ENCODE assay signal across 8 mouse cellular contexts in the genomic region with DNA sequence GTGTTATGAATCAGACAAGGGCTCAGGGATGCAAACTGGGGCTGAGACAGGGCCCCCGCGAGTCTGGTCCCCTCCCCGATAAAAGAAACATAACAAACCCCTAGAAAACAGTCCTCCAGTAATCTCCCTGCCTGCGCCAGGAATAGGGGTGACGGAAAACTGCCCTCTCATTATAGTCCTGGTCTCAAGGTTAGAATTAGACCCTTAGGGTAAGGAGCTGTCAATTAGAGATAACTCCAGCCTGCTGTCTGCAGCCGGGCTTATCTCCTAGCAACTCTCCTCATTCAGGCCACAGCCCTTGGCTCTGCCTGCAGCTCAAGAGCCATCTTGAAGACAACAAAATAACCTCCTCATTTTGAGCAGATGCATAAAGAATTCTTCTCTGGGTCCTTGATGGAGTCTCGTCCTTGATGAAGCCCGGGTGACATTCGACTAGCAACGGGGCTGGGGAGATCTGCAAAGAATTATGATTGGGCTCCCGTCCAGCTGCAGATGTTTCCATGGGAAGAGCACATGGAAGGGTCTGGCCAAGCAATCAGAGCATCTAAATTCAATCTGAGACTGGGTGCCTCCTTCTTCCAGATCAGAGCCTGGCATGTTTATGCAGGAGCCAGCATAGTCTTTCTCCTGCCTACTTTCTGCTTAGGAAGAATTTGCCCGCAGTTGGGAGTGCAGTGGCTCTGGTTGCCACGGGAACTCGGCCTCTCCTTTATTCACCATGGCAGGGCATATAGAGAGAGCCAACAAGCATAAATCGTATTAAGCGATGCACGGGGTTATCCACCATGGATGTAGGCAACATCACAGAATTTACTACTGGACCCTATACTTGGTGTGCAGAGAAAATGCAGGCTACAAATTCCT.
A peak's percentile ranks its signal among the peaks of the same experiment; 100 is the strongest.
DNase-seq lines count a peak whose midpoint lies in the region; ATAC-seq and TF ChIP-seq lines count a peak whose summit lies in the region.

No protein-coding gene starts in this region.

- no peaks in the 10 kb centered on the region for H3K36me3 ChIP-seq in lung, embryonic 16.5 days (ENCODE audit: control insufficient read depth, insufficient read depth, low read length)
- no peaks in the 10 kb centered on the region for H3K36me3 ChIP-seq in intestine, postnatal 0 days (ENCODE audit: control insufficient read depth, insufficient read depth)
- H3K36me3 ChIP-seq in midbrain, embryonic 11.5 days (ENCODE audit: control insufficient read depth, insufficient read depth, low read length) = no peaks in the 10 kb centered on the region

- H3K4me1 ChIP-seq in lung, embryonic 16.5 days (replicated peaks; ENCODE audit: control insufficient read depth, insufficient read depth, low read length) = peaks cover 9% of the 10 kb centered on the region; the same call in 1 of the 2 replicates
- 0 out of 2 replicates have a peak, but pooled peaks cover 5% of the 10 kb centered on the region for H3K4me1 ChIP-seq in intestine, postnatal 0 days (replicated peaks; ENCODE audit: control insufficient read depth, insufficient read depth, low read length)
- H3K4me1 ChIP-seq in midbrain, embryonic 11.5 days (ENCODE audit: control insufficient read depth, insufficient read depth, low read length) = peaks cover 54% of the 10 kb centered on the region

- H3K4me2 ChIP-seq in lung, embryonic 16.5 days (ENCODE audit: low read depth, low read length) = peak overlapping the region; percentile 62
- peak overlapping the region; percentile 64 for H3K4me2 ChIP-seq in intestine, postnatal 0 days (replicated peaks; ENCODE audit: low read depth)
- H3K4me2 ChIP-seq in midbrain, embryonic 11.5 days = peak overlapping the region; percentile 60

- TF ChIP-seq CTCF in intestine, postnatal 0 days (IDR thresholded peaks at IDR 0.05; ENCODE audit: low read depth) = no peak

- H3K9ac ChIP-seq in lung, embryonic 16.5 days (ENCODE audit: low read length) = no peak overlapping the region; the same call in 1 of the 2 replicates
- H3K9ac ChIP-seq in intestine, postnatal 0 days (ENCODE audit: low read depth, low read length) = no peak overlapping the region
- peak overlapping the region; percentile 78 for H3K9ac ChIP-seq in midbrain, embryonic 11.5 days (ENCODE audit: low read length)

- peak; percentile 69 to 71 for DNase-seq in cerebellum, postnatal 10 days
- no peak for DNase-seq in cerebellum, adult 18-20 months
- DNase-seq in lung, postnatal 10 days = no peak
- peak; percentile 97 for DNase-seq in midbrain, embryonic 11.5 days (ENCODE audit: low spot score, missing footprints)
- no peak for DNase-seq in Muller cell, postnatal 12 days (ENCODE audit: inconsistent ontology term)
- no peak for DNase-seq in T-cell, adult 2 months (ENCODE audit: low spot score)

- peak overlapping the region; percentile 30; the same call in 1 of the 2 replicates for H3K4me3 ChIP-seq in lung, embryonic 16.5 days (ENCODE audit: low read length)
- no peak overlapping the region for H3K4me3 ChIP-seq in intestine, postnatal 0 days (ENCODE audit: low read depth, low read length)
- H3K4me3 ChIP-seq in midbrain, embryonic 11.5 days (ENCODE audit: low read depth, low read length) = peak overlapping the region; percentile 23

- no peaks in the 10 kb centered on the region for H3K9me3 ChIP-seq in lung, embryonic 16.5 days (ENCODE audit: control insufficient read depth, low read length)
- no peaks in the 10 kb centered on the region for H3K9me3 ChIP-seq in intestine, postnatal 0 days (ENCODE audit: control insufficient read depth)
- no peaks in the 10 kb centered on the region for H3K9me3 ChIP-seq in midbrain, embryonic 11.5 days (ENCODE audit: control insufficient read depth, low read length)

- WGBS in lung, embryonic 16.5 days = 18% methylated on average over 17 of the region's 17 CpGs
- WGBS in intestine, postnatal 0 days = 28% methylated on average over 17 of the region's 17 CpGs
- 3% methylated on average over 17 of the region's 17 CpGs for WGBS in midbrain, embryonic 11.5 days

- peak; percentile 56 for ATAC-seq in lung, embryonic 16.5 days (ENCODE audit: low read depth)
- ATAC-seq in intestine, postnatal 0 days = no peak
- peak; percentile 68 for ATAC-seq in midbrain, embryonic 11.5 days (ENCODE audit: low FRiP score)

- H3K27ac ChIP-seq in lung, embryonic 16.5 days (ENCODE audit: low read length) = no peak overlapping the region
- H3K27ac ChIP-seq in intestine, postnatal 0 days (ENCODE audit: low read depth, low read length) = no peak overlapping the region
- peak overlapping the region; percentile 97 for H3K27ac ChIP-seq in midbrain, embryonic 11.5 days (ENCODE audit: low read depth, low read length)

- H3K27me3 ChIP-seq in lung, embryonic 16.5 days (ENCODE audit: control insufficient read depth, insufficient read depth, low read depth, low read length) = no peaks in the 10 kb centered on the region
- no peaks in the 10 kb centered on the region for H3K27me3 ChIP-seq in intestine, postnatal 0 days (replicated peaks; ENCODE audit: control insufficient read depth, insufficient read depth, low read length)
- no peaks in the 10 kb centered on the region for H3K27me3 ChIP-seq in midbrain, embryonic 11.5 days (ENCODE audit: control insufficient read depth, insufficient read depth, low read length)

Comparison
In these comparisons a context has a peak if more than half of its experiments do, and no peak if none do; other contexts are left out.
1. DNase-seq: peak in cerebellum, postnatal 10 days (2 of 2) and midbrain, embryonic 11.5 days (single experiment); none in cerebellum, adult 18-20 months (0 of 2), lung, postnatal 10 days (single experiment), Muller cell, postnatal 12 days (single experiment) and T-cell, adult 2 months (single experiment).
2. Peak in every context shown above with its lines, with median percentiles within 50 percentile points of each other: H3K4me2 ChIP-seq.